Mouse (Mus musculus): ENCODE results near the gene Jak3. TPM values are rescaled to one million over a fixed set of nuclear protein-coding genes. Genes with fewer than 3 reads are reported as not detected.
A peak's percentile ranks its signal among the peaks of the same experiment; 100 is the strongest.
"Not testable (repeated sequence)": the region's sequence is repeated elsewhere in the genome, so short reads cannot be mapped to it uniquely, and the experiment has no call there.

Jak3 gene
- polyA plus RNA-seq, 1 experiment: 20.3 TPM

DNA sequence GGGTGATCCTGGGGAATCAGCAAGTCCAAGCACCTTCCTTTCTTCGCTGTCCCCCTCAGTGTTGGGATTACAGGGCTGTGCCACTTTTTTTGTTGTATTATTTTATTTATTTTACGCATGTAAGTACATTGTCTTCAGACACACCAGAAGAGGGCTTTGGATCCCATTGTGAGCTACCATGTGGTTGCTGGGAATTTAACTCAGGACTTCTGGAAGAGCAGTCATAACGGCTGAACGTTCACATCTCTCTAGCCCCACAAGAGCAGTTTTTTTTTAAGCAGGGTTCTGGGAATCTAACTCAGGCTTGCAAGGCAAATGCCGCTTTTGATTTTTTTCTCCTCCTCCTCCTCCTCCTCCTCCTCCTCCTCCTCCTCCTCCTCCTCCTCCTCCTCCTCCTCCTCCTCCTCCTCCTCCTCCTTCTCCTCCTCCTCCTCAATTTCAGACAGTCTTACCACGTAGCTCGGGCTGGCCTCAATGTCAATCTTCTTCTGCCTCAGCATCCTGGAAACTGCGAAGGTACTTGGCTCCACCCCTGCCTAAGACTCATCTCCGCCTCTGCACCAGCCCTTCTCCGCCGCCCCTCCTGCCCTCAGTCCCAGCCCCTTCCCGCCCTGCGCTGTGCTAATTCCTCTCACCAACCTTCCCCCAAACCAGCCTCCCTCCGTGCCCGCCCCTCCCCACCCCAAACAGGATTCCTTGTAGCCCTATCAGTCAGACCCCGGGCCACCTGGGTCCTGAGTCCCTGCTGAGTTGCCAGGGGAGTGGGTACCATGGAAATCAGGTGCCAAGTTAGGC, 52.9 kb downstream of the Jak3 start:
- H3K27ac ChIP-seq (ENCODE audit: insufficient read depth, low read depth, low read length): no peak overlapping the region
- H3K4me3 ChIP-seq (ENCODE audit: low read depth, low read length): peak overlapping the region; percentile 11
- H3K4me1 ChIP-seq (ENCODE audit: control insufficient read depth, insufficient read depth, insufficient read length, low read length): peaks cover 13% of the 10 kb centered on the region
- TF ChIP-seq POLR2A (IDR thresholded peaks at IDR 0.05; ENCODE audit: low read depth, low read length) (no peak), CTCF (IDR thresholded peaks at IDR 0.05; ENCODE audit: extremely low read depth, insufficient read length, insufficient replicate concordance, low read depth, low read length) (no peak)
- H3K27me3 ChIP-seq (ENCODE audit: control insufficient read depth, insufficient read depth, low read length): no peaks in the 10 kb centered on the region
- 7% methylated on average over 16 of the region's 16 CpGs for WGBS
- H3K36me3 ChIP-seq (ENCODE audit: control insufficient read depth, insufficient read depth, low read length): no peaks in the 10 kb centered on the region

DNA sequence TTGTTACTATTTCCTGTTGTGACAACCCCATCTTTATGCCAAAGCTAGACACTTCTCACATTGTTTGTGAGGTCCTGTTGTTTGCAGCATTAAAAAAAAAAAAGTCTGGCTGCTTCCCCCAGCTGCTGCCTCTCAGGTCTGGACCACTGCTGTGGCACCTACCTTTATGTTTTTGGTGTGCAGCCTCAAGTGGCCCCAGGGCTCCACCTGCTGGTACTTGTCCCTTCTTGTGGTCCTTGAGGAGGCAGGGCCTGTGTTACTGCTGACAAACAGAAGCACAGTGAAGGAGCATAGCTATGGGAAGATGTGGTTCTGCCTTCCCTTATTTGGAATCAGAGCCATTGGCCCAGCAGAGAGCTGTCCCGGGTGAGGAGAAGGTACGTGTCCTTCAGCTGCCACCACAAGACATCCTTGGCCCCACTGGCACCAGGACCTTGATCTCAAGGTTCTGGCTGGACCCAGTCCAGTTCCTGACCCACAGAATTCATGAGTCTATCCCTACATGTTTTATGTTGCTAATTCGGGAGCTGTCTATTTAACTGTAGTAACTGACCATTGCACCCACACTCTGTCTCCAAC, 55.6 kb downstream of the Jak3 start:
- Histone ChIP-seq H3K27ac (ENCODE audit: insufficient read depth, low read depth, low read length) (no peak overlapping the region), H3K36me3 (ENCODE audit: control insufficient read depth, insufficient read depth, low read length) (no peaks in the 10 kb centered on the region), H3K4me1 (ENCODE audit: control insufficient read depth, insufficient read depth, insufficient read length, low read length) (0 out of 2 replicates have a peak, but pooled peaks cover 2% of the 10 kb centered on the region), H3K4me3 (ENCODE audit: low read depth, low read length) (no peak overlapping the region), H3K27me3 (ENCODE audit: control insufficient read depth, insufficient read depth, low read length) (no peaks in the 10 kb centered on the region)
- TF ChIP-seq CTCF (IDR thresholded peaks at IDR 0.05; ENCODE audit: extremely low read depth, insufficient read length, insufficient replicate concordance, low read depth, low read length): peak; percentile 53; the same call in 1 of the 2 replicates
- no peak for TF ChIP-seq POLR2A (IDR thresholded peaks at IDR 0.05; ENCODE audit: low read depth, low read length)
- WGBS: 55% methylated on average over 3 of the region's 3 CpGs

DNA sequence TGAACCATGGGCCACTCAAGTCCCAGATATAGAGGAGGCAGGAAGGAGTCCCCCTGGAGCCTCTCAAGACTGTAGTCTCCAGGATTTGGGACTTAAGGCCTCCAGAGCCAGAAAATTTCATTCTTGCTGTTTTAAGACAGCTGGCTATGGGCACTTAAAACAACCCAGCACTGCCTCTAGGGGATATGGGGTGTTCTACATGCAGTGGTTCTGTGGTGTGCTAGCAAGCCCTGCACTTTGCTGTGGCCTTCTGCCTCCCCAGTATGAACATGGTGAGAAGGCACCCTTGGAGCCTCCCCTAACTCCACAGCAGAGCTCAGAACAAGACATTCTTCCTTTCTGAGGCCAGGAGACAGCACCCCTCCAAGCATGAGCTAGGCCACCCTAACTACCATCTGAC, 62.2 kb downstream of the Jak3 start:
- not testable (repeated sequence) for H3K27ac ChIP-seq (ENCODE audit: insufficient read depth, low read depth, low read length); H3K4me1 ChIP-seq (ENCODE audit: control insufficient read depth, insufficient read depth, insufficient read length, low read length); H3K4me3 ChIP-seq (ENCODE audit: low read depth, low read length); H3K36me3 ChIP-seq (ENCODE audit: control insufficient read depth, insufficient read depth, low read length); H3K27me3 ChIP-seq (ENCODE audit: control insufficient read depth, insufficient read depth, low read length)

Other genes starting within 250 kb of the Jak3 start
- 17.4 and 26.5 TPM in 2 replicates for gene Abhd8, start 212.6 kb upstream of the Jak3 start, polyA plus RNA-seq (2012; rRNA removed)
- 170 and 172 TPM in 2 replicates for gene Mrpl34, start 211.3 kb upstream of the Jak3 start, polyA plus RNA-seq (2012; rRNA removed)
- 46.3 and 85.3 TPM in 2 replicates for gene Dda1, start 207.1 kb upstream of the Jak3 start, polyA plus RNA-seq (2012; rRNA removed)
- 9.0 and 19.8 TPM in 2 replicates for gene Ano8, start 190.3 kb upstream of the Jak3 start, polyA plus RNA-seq (2012; rRNA removed)
- 18.6 and 25.8 TPM in 2 replicates for gene Gtpbp3, start 188.2 kb upstream of the Jak3 start, polyA plus RNA-seq (2012; rRNA removed)
- gene Plvap, start 164.5 kb upstream of the Jak3 start, polyA plus RNA-seq (2012; rRNA removed): 182 and 329 TPM in 2 replicates
- gene Ccdc194, start 150.6 kb upstream of the Jak3 start, polyA plus RNA-seq (2012; rRNA removed): not detected in 2 replicates
- 126 and 242 TPM in 2 replicates for gene Bst2, start 138.8 kb upstream of the Jak3 start, polyA plus RNA-seq (2012; rRNA removed)
- 180 and 251 TPM in 2 replicates for gene Mvb12a, start 133.4 kb upstream of the Jak3 start, polyA plus RNA-seq (2012; rRNA removed)
- gene Tmem221, start 117.4 kb upstream of the Jak3 start, polyA plus RNA-seq (2012; rRNA removed): 0.62 and 3.3 TPM in 2 replicates
- not detected in 2 replicates for gene Nxnl1, start 109.7 kb upstream of the Jak3 start, polyA plus RNA-seq (2012; rRNA removed)
- 28.6 and 29.6 TPM in 2 replicates for gene Slc27a1, start 107.4 kb upstream of the Jak3 start, polyA plus RNA-seq (2012; rRNA removed)
- 174 and 266 TPM in 2 replicates for gene Pgls, start 84.1 kb upstream of the Jak3 start, polyA plus RNA-seq (2012; rRNA removed)
- 1.7 and 4.5 TPM in 2 replicates for gene Fam129c, start 78.6 kb upstream of the Jak3 start, polyA plus RNA-seq (2012; rRNA removed)
- gene Colgalt1, start 65.3 kb upstream of the Jak3 start, polyA plus RNA-seq (2012; rRNA removed): 52.4 and 59.8 TPM in 2 replicates
- gene Unc13a, start 4.5 kb upstream of the Jak3 start, polyA plus RNA-seq (2012; rRNA removed): 1.6 TPM in 2 replicates
- 9.1 and 30.2 TPM in 2 replicates for gene Insl3, start 12.9 kb downstream of the Jak3 start, polyA plus RNA-seq (2012; rRNA removed)
- 180 and 195 TPM in 2 replicates for gene B3gnt3, start 25.5 kb downstream of the Jak3 start, polyA plus RNA-seq (2012; rRNA removed)
- gene Fcho1, start 49.4 kb downstream of the Jak3 start, polyA plus RNA-seq (2012; rRNA removed): 11.9 and 20.1 TPM in 2 replicates
- gene Zfp709, start 205.7 kb downstream of the Jak3 start, polyA plus RNA-seq (2012; rRNA removed): 0.01 and 0.18 TPM in 2 replicates
- 0.08 TPM in 1 of 2 replicates, not detected in the other for gene Zfp882, start 232.3 kb downstream of the Jak3 start, polyA plus RNA-seq (2012; rRNA removed)
- gene Zfp617, start 232.3 kb downstream of the Jak3 start, polyA plus RNA-seq (2012; rRNA removed): 0.76 and 0.94 TPM in 2 replicates

Data from small intestine, adult 2 months (tissue).